Mouse (Mus musculus) heart, postnatal 36 days (tissue): ENCODE results near the gene St6galnac3. TPM values are rescaled to one million over a fixed set of nuclear protein-coding genes. Genes with fewer than 3 reads are reported as not detected.

Source experiments
- DNase-seq, 2 experiments: peaks; one replicate each; pipeline ENCODE4 v3.0.0; 2021 to 2022
- intact Hi-C: fragments of 180-260 bp; cut with DNase I; formaldehyde crosslinking; loops from one replicate; pipeline ENCODE4 v1.15.1; 2025
- total RNA-seq, 2 experiments: library from RNA; stranded (reverse); gene quantifications; 2 replicates each; pipeline ENCODE4 v1.2.3; 2021

St6galnac3 gene
- total RNA-seq, 2 experiments from 2014 or later = 4.1 to 6.6 TPM

DNA sequence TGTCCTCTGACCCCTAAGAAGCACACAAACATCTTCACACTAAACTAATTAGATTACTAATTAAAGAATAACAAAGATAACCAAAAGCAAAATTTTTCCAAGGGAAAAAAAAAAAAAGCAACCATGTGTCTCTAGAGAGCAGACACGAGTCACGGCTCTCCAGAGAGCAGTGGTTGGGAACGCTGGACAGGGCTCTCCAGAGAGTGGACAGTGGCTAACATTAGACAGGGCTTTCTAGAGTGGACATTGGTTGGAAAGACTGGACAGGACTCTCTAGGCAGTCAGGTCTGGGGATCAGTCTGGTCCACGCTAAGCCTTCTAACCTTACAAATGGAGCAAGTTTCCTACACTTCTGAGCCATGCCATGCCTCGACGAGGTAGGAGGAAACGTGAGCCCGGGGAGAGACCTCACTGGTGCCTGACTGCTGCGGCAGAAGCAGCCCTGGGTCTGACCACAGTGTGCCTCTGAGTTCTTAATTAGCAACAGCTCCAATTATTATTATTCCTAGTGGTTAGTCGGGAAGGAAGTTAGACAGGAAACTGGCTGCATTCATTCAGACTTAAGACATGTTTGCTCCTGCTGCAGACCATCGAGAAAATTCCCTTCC lies 32.7 kb downstream of the St6galnac3 start:
- intact Hi-C loops = no loop called here
- DNase-seq = no peak

DNA sequence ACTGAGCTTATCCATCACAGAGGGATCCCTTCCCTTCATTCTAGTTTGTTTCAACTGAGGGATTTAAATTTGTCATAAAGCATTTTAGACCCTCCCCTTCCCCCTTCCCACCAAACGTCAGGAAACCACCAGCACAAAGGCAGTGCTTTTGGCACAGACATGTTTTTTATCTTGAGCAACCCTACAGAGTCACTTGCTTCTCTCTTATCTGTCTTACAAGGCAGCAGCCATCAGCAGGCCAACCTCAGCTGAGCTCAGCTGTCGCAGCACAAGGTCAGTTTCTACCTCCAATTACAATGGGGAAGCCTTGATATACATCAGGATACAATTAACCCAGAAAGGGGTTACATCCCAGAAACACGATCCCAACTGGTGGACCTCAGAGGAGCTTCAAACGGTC lies 33.4 kb downstream of the St6galnac3 start:
- intact Hi-C loops = no loop called here
- DNase-seq = no peak

DNA sequence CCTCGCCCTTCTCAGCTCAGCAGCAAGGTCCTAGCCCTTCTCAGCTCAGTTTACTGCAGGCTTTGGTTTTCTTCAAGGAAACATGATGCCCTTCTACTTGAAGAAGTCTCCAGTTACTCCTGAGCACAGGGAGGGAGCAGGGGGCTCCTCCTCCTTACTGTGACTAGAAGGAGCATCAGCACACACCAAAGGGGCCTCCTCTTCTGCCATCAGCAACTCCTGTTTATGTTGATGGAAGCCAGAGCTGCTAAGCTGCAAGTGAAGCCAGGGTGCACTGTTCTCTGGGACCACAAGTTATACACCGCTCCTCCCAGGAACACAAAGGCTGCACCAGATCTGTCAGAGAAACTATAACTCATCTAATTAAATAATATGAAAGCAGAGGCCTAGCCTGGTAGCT lies 34.4 kb downstream of the St6galnac3 start:
- no peak for DNase-seq
- intact Hi-C loops = no loop called here

DNA sequence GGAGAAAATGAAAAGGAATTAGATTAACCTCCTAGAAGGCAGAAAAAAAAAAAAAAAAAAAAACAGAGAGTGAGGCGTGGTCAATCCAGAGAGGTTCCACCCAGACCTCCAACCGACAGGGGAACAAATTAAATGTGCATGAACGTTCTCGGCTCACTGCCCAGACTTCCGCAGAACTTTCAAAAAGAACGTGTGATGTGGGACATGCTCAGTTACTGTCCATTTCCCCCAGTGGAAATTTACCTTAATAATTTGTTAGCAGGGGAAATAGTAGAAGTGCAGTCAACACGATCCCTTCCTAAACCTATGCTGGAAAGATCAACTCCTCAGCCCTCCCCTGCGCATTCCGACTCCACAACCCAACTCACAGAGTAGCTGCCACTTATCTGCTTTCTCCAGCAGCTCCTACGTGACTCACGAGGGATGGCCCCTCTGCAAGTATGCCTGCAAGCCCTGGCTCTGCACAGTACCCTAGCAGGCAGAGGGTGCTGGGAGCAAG lies 35.1 kb downstream of the St6galnac3 start:
- DNase-seq = peak; percentile 15 to 42
- intact Hi-C loops = no loop called here

DNA sequence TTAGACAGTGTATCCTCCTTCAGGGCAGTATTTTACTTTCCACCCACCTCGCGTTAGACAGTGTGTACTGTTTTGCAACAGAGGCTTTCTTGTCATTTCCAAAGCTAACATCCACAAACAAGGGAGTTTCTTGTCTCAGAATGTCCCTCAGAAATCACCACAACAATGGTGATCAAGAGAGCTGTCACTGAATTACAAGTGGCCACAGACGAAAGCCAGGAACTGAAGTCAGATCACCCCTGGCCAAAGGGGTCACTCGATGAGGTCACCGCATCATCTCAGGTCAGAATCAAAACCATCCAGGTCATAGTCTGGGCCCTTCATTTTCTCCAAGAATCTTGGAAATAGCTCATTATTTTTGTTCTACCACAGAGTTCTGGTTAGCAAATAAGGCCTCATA lies 37.1 kb downstream of the St6galnac3 start:
- DNase-seq = no peak
- intact Hi-C loops = no loop called here

DNA sequence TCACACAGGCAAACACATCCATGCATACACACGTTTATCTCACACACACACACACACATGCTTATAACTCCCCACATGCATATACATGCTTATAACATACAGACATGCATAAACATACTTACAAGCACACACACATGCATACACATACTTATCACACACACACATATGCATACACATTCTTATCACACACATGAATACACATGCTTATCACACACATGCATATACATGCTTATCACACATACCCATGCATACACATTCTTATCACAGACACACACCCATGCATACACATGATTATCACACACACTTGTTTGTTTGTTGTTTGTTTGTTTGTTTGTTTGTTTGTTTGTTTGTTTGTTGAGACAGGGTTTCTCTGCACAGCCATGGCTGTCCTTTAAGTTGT lies 40.1 kb downstream of the St6galnac3 start:
- intact Hi-C loops = no loop called here
- no peak for DNase-seq

DNA sequence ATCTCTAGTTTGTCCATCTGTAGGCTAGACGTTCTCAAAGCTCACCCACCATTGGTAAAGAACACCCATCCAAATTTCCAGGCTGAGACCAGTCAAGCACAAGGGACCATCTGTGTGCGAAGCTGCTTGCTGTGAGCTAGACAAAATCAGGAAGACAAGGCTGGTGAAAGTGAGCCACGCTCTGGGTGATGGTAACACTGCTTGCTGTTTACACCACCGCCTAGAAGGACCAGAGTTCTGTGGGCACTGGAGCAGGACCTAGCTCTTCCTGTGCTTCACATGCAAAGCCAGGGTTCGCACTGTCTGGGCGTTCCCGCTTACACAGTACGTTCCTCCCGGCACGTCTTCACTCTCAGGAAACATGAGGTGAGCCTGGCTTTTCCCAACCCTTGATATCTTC lies 42.7 kb downstream of the St6galnac3 start:
- intact Hi-C loops = no loop called here

DNA sequence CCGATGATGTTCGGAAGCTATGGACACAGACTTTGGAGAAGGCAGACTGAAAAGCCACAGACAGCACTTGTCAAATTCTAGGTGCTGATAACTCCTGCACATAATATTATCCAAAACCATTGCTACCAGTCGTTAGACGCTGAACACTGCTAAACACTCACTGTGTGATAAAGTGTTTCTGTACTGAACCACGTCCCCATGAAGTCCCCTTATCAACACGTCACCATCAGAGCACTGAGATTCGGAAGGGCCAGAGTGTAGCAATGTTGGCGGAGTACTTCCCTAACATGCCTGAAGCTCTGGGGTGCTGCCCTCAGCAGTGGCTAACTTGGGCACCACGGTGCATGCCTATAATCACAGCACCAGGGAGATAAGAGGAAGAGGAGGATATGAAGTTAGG lies 43.3 kb downstream of the St6galnac3 start:
- no peak for DNase-seq
- intact Hi-C loops = no loop called here

More for the DNA sequence above, 42.7 kb downstream of the St6galnac3 start:
- DNase-seq = no peak

DNA sequence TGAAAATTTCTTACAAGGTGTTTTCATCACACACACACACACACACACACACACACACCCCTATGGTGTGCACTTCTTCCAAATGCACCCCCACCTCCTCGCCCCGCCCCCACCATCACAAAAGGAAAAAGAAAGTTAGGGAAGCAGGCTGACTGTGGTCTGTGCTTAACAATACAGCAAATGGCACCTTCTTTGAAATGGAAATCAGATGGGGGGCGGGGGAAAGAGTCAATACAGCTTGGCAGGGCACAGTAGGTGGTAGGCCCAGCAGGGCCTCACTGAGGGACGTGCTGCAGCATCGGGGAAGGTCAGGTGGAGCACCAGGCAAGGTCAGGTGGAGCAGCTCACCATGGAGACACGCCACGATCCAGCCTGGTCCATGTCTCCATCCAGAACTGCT lies 49.1 kb downstream of the St6galnac3 start:
- intact Hi-C loops = loop anchor here (10.0 kb wide), 1 partner anchor 49 kb away; the partner anchor contains the start of gene St6galnac3

DNA sequence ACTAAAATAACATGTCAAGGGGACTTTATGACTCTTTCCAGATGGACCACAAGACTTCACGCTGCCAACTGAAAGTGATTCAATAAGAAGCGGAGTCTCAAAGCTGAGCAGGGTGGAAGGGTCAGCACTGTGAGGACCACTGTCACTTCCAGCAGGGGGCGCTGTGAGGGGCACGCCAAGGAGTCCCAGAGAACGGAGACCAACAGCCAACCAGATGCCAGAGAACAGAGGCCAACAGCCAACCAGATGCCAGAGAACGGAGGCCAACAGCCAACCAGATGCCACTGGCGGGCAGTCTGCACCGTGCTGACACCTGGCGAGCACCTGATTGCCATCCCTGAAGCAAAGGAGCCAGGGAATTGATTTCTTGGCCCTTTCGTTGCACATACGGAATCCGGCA lies 49.9 kb downstream of the St6galnac3 start:
- peak in 1 of 2 experiments; percentile 19 for DNase-seq
- intact Hi-C loops = loop anchor here (10.0 kb wide), 1 partner anchor 50 kb away; the partner anchor contains the start of gene St6galnac3

More for the DNA sequence above, 49.1 kb downstream of the St6galnac3 start:
- no peak for DNase-seq

DNA sequence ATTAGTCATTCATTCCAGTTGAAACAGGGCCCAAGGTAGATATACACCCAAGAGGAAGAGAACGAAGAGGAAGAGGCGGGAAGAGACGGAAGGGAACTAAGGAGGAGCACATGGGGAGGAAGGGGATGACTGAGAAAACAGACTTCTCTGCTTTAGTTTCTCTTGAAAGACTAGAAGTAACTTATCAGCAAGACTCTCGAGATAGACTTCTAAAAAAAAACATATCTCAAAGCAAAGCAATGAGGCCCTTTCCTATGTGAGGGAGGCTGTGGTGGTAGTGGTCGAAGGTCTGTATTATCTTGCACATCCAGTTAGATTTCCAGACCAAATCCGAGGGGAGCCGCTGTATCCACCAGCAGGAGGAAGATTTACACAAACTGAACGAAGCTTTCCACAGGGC lies 50.6 kb downstream of the St6galnac3 start:
- no peak for DNase-seq
- intact Hi-C loops = loop anchor here (10.0 kb wide), 1 partner anchor 50 kb away; the partner anchor contains the start of gene St6galnac3

DNA sequence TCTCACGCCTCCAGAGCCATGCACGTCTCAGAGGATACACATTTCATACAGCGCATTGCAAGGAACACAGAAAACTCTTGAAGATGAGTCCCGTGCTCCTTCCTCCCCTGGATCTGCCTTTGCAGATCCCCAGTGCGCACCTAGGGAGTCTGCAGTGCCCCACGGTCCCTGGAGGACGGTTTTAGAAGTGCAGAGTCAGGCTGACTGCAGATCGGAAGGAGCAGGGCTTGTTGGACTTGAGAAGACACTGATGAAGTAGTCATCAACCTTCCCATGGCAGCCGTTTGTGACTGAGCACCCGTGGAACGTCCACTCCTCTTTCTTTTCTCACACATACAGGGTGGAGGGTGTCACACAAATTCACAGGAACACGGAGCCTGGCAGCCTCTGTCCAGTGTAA lies 51.5 kb downstream of the St6galnac3 start:
- intact Hi-C loops = loop anchor here (10.0 kb wide), 1 partner anchor 51 kb away; the partner anchor contains the start of gene St6galnac3
- no peak for DNase-seq

DNA sequence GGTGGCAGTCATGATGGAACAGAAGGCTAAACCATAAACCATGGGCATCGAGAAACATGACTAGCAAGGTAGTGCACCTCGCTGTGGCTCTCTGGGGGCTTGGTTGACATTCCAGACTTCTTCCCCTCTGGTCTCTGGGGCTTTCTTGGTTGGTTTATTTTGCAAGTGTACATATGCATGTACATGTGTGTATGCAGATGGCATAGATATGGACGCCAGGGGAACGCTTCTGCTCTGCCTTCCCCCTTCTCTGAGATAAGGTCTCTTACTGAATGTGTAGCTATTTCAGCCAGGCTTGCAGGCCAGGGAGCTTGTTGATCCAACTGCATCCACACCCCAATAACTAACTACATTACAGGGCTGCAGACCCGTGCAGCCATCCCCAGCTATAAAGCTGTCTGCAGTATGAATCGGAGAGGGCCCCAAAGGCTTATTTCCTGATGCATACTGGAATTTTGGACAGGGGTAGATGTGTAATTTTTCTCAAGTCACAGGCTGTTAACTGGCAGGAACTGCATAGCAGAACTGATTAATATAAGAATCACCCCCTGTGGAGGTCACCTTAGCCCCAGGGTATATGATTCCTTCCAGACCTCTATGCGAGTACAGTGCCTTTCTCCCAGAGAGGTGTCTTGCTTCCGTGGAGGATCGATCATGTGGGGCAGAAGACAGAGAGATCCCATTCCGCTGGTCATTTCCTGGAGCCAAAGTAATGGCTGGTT lies 53.9 kb downstream of the St6galnac3 start:
- no peak for DNase-seq
- intact Hi-C loops = loop anchor here (10.0 kb wide), 1 partner anchor 54 kb away; the partner anchor contains the start of gene St6galnac3

DNA sequence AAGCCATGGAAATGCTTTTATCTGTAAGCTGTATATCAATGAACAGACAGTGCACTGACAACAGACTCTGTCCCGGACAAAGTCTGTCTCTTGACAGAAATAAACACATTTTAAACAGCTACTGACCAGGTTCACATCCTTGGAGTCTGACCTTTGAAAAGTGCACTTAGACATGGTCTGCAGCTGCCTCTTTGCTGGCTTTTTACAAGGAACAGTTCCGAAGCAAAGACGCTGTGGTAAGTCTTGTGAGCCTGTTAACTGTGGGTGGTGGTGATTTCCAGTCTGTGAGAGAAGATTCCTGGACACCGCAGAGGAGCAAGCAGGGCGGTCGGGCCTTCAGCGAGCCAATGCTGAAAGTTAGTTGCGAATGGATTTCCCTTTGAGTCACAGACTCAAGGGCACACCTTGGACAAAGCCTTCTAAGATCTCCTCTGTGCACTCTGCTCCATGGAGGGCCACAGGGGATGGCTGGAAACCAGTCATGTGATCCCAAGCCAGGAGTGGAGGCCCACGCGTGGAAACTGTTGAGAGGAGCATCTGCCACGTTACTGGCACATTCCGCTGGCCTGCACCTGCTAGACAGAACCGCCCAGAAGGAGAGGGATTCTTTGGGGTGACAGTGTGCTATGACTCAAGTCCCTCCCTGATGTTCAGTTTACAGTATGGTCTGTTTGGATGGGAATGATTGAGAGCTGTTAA lies 55.1 kb downstream of the St6galnac3 start:
- no peak for DNase-seq
- intact Hi-C loops = loop anchor here (10.0 kb wide), 1 partner anchor 55 kb away; the partner anchor contains the start of gene St6galnac3

DNA sequence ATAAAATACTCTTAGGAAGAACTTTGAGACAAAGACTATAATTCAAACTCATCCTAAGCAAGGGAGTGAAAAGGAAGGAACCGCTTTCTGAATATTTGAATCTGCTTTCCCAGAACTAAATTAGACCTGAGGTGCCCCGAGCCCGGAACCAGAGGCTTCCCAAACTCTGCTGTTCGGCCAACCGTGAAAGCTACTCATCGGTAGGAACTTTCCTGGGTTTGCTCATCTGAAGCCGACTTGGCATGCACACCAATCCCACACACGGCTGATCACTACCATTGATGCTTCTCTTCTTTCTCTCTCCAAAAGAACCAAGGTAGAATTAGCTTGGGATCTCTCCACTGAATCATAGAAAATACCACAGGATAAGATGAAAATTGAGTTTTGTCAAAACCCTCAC lies 55.6 kb downstream of the St6galnac3 start:
- intact Hi-C loops = no loop called here
- no peak for DNase-seq

DNA sequence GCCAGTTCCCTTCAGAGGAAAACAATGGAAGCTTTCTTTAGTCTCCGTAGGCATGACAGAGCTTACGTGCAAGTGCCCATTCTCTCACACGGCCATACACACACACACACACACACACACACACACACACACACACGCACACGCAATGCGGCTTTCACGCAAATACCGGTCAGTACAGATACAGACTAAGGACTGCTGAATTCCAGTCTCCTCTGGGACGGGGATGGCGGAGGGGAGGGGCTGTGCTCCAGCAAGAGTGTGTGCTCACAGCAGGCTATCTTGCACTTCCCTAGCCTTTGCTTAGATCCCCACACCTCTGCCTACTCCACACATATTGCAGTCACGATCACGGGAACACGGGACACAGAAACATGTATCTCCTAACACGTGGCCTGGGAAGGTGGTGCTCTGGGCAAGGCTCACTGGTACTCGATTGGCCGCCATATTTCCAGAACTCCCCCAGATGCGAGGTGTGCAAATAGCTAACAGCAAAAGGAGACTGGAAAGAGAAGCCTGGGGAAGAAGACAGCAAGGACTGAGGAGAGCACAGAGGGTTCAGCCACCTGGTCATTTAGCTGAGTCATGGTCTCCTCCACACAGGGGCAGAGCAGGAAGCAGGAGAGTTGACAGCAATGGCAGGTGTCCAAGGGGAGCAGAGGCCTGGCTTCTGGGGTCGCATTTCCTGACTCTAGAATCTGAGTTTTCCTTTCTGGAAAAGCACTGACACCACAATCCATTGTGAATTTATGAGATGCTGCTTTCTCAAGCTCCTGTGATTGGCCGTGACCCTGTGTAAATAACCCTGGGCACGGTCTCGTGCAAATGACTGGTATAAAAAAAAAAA lies 56.3 kb downstream of the St6galnac3 start:
- intact Hi-C loops = no loop called here
- DNase-seq = no peak

DNA sequence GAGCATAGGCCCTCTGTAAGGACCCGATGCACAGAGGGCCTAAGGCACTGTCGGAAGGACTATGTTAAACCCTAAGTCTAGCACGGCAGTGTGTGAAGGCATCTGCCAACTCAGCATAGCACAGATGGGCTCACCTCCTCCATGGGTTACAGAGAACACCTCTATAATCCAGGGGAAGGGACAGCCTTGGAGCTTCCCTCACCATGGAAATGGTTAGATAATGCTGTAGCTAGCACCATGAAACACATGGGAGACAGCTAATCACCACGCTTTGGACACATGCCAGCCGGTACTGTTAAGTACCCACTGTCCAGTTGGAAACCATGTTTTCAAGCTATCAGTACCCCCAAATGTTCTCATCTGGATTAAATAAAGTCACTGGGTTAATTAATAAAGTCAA lies 60.3 kb downstream of the St6galnac3 start:
- intact Hi-C loops = no loop called here
- DNase-seq = no peak

DNA sequence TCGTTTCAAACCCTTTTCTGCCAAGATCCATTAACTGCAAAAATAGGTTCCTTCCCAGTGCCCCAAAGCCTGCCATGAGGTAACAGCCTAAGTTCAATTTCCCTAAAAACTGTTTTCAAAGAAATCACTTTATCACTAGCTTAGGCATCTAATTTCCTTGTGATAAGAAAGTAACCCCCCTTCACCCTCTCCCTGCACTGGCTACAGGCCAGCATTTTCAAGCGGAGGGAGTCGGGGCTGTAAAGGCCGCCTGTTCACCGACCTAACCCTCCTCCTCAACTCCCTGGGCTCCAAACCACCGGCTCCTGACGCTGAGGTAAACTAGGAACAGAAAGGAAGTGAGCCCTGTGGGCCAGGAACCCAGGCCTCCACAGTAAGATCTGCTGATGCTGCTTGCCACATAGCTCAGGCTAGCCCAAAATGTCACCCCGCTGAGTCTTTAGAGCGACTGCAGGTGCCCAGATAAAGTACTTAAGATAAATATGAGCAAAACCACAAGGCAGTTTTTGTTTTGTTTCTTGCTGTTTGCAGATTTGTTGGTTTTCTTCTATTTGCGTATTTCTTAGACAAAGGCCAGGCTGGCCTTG lies 61.0 kb downstream of the St6galnac3 start:
- intact Hi-C loops = no loop called here
- no peak for DNase-seq

DNA sequence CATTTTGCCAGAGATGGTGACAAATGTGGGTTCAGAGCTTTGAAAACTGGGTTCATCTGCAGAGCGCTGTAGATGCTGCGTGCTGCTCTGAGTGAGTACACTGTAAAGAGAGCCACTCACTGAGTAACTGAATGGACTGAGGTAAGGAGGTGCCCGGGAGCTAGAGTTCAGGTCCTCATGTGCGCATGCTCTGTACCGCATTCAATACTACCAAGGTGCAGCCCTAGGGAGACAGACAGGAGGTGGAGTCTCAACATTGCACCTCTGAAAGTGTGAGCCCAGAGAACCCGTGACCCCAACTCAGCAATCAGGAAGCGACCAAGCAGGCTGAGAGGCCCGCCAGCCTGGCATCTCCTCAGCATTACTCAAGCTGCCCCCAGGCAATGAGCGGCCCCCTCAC lies 62.2 kb downstream of the St6galnac3 start:
- no peak for DNase-seq
- intact Hi-C loops = no loop called here

DNA sequence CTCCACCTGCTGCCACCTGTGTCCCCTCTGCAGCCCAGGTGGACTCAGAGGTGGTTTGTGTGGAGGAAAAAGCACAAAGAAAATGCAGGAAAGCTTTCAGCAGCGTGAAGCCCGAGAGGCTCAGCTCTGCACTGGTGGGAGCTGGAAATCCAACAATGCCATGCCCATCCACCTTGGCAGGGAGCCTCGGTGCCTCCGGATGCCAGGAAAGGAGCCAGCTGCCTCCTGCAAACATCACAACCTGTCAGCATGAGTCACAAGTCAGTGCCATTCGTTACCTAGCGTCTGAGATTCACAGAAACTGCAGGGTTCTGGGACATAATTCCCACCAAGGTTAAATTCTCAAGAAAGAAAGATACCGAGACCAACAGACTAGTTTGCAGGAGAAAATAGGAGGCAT lies 63.0 kb downstream of the St6galnac3 start:
- DNase-seq = no peak
- intact Hi-C loops = no loop called here
